Mouse (Mus musculus) kidney, embryonic 15.5 days (tissue): ENCODE results near the gene Ccdc85b. TPM values are rescaled to one million over a fixed set of nuclear protein-coding genes. Genes with fewer than 3 reads are reported as not detected.

Source experiments
- ATAC-seq: fragments of 200-750 bp; cut with Nextera tagmentation; replicated peaks from 2 replicates; pipeline ENCODE4 v1.8.0; 2017; ENCODE audit warnings: moderate TSS enrichment; ENCODE audit not compliant: low FRiP score
- H3K27ac ChIP-seq: fragments of 300-500 bp; sonication (generic); 2 replicates; pipeline ENCODE4 v1.5.1; 2015; ENCODE audit warnings: mild to moderate bottlenecking, inconsistent platforms
- H3K27me3 ChIP-seq: fragments of 300-500 bp; sonication (generic); 2 replicates; pipeline ENCODE4 v1.6.1; 2015; ENCODE audit warnings: inconsistent platforms
- H3K36me3 ChIP-seq: fragments of 300-500 bp; sonication (generic); 2 replicates; pipeline ENCODE4 v1.6.1; 2015; ENCODE audit warnings: inconsistent platforms
- H3K4me1 ChIP-seq: fragments of 300-500 bp; sonication (generic); 2 replicates; pipeline ENCODE4 v1.6.1; 2015; ENCODE audit warnings: inconsistent platforms
- H3K4me2 ChIP-seq: fragments of 300-500 bp; sonication (generic); 2 replicates; pipeline ENCODE4 v1.6.1; 2015; ENCODE audit warnings: moderate library complexity, mild to moderate bottlenecking, inconsistent platforms
- H3K4me3 ChIP-seq: fragments of 300-500 bp; sonication (generic); replicated peaks from 2 replicates; pipeline ENCODE4 v1.5.1; 2015; ENCODE audit warnings: mild to moderate bottlenecking, inconsistent platforms
- H3K9ac ChIP-seq: fragments of 300-500 bp; sonication (generic); 2 replicates; pipeline ENCODE4 v1.6.1; 2015; ENCODE audit warnings: mild to moderate bottlenecking, inconsistent platforms
- H3K9me3 ChIP-seq: fragments of 300-500 bp; sonication (generic); replicated peaks from 2 replicates; pipeline ENCODE4 v1.6.1; 2016; ENCODE audit warnings: inconsistent platforms
- WGBS: fragments of 180-500 bp; shearing (Covaris S2); methylation state at CpG from one replicate; pipeline ENCODE4 v1.1.7; 2015; ENCODE audit warnings: mixed read lengths; 5-methylcytosine and 5-hydroxymethylcytosine counted together
- polyA plus RNA-seq: library from polyadenylated mRNA; unstranded; fragments of >200 nt; fragmentation: Nextera tagmentation; extraction: Ambion mirVana; gene quantifications from 2 replicates; pipeline ENCODE4 v1.2.1, GENCODE M21; 2015

Gene Ccdc85b
- polyA plus RNA-seq, 1 experiment from 2014 or later = 11.3 TPM

- Histone ChIP-seq H3K4me1 (peaks cover 28% of the 10 kb centered on the region), H3K27ac (no peak overlapping the region), H3K4me2 (peak overlapping the region; percentile 98), H3K9me3 (no peaks in the 10 kb centered on the region), H3K36me3 (peaks cover under 1% of the 10 kb centered on the region; the same call in 1 of the 2 replicates), H3K9ac (peak overlapping the region; percentile 40; the same call in 1 of the 2 replicates), H3K4me3 (peak overlapping the region; percentile 58), H3K27me3 (peaks cover 59% of the 10 kb centered on the region)
- WGBS = 5% methylated on average over 36 of the region's 36 CpGs
- ATAC-seq = 0 out of 2 replicates have a peak, but pooled peaks have one; percentile 20
Measured at GRCm38 (mm10) chr19:5448354-5449150, 9.1 kb downstream of the Ccdc85b start.

- H3K9ac ChIP-seq = peak within 1 kb of the TSS; percentile 40
- H3K4me1 ChIP-seq = peaks cover 28% of the 10 kb centered on the region
- no peak within 1 kb of the TSS for H3K27ac ChIP-seq
- H3K27me3 ChIP-seq = peaks cover 59% of the 10 kb centered on the region
- H3K4me2 ChIP-seq = peak within 1 kb of the TSS; percentile 98
- H3K36me3 ChIP-seq = no peaks in the 10 kb centered on the region
- ATAC-seq = peak; percentile 46
- WGBS = under 1% methylated on average over 70 of the region's 70 CpGs
- H3K9me3 ChIP-seq = no peaks in the 10 kb centered on the region
- peak within 1 kb of the TSS; percentile 58 for H3K4me3 ChIP-seq
Measured at GRCm38 (mm10) chr19:5447515-5448353, 10.0 kb downstream of the Ccdc85b start, which contains the start of gene Fosl1. Fosl1 (plus strand) TSS chr19:5447547.

- Histone ChIP-seq H3K27ac (no peak overlapping the region), H3K4me3 (no peak overlapping the region), H3K9ac (no peak overlapping the region), H3K4me1 (peaks cover 28% of the 10 kb centered on the region), H3K9me3 (no peaks in the 10 kb centered on the region), H3K36me3 (no peaks in the 10 kb centered on the region), H3K4me2 (no peak overlapping the region), H3K27me3 (peaks cover 57% of the 10 kb centered on the region)
- 84% methylated on average over 5 of the region's 5 CpGs for WGBS
- ATAC-seq = no peak
Measured at GRCm38 (mm10) chr19:5445747-5446146, 11.9 kb downstream of the Ccdc85b start.

GRCm38 (mm10) chr19:5444954-5445353, 12.7 kb downstream of the Ccdc85b start:
- no peak for ATAC-seq
- Histone ChIP-seq H3K4me3 (no peak overlapping the region; the same call in 1 of the 2 replicates), H3K27ac (no peak overlapping the region), H3K9ac (no peak overlapping the region), H3K9me3 (peaks cover 5% of the 10 kb centered on the region; the same call in 1 of the 2 replicates), H3K4me1 (peaks cover 28% of the 10 kb centered on the region), H3K4me2 (peak overlapping the region; percentile 23; the same call in 1 of the 2 replicates), H3K36me3 (no peaks in the 10 kb centered on the region), H3K27me3 (peaks cover 50% of the 10 kb centered on the region)
- WGBS = 18% methylated on average over 7 of the region's 7 CpGs

- no peaks in the 10 kb centered on the region for H3K36me3 ChIP-seq
- no peak overlapping the region for H3K4me3 ChIP-seq
- ATAC-seq = no peak
- H3K9me3 ChIP-seq = peaks cover 5% of the 10 kb centered on the region; the same call in 1 of the 2 replicates
- H3K27ac ChIP-seq = no peak overlapping the region
- H3K4me2 ChIP-seq = peak overlapping the region; percentile 23; the same call in 1 of the 2 replicates
- H3K4me1 ChIP-seq = peaks cover 28% of the 10 kb centered on the region
- 63% methylated on average over 9 of the region's 9 CpGs for WGBS
- no peak overlapping the region for H3K9ac ChIP-seq
- peaks cover 44% of the 10 kb centered on the region for H3K27me3 ChIP-seq
Measured at GRCm38 (mm10) chr19:5444371-5444908, 13.3 kb downstream of the Ccdc85b start.

GRCm38 (mm10) chr19:5433951-5434350, 23.7 kb downstream of the Ccdc85b start:
- Histone ChIP-seq H3K9me3 (no peaks in the 10 kb centered on the region), H3K9ac (peak overlapping the region; percentile 42; the same call in 1 of the 2 replicates), H3K27ac (peak overlapping the region; percentile 82), H3K4me3 (peak overlapping the region; percentile 41), H3K4me1 (peaks cover 19% of the 10 kb centered on the region), H3K4me2 (peak overlapping the region; percentile 78), H3K27me3 (no peaks in the 10 kb centered on the region), H3K36me3 (no peaks in the 10 kb centered on the region)
- no peak for ATAC-seq
- WGBS = 62% methylated on average over 7 of the region's 7 CpGs

- Histone ChIP-seq H3K4me1 (peaks cover 22% of the 10 kb centered on the region), H3K27ac (peak overlapping the region; percentile 82), H3K4me2 (peak overlapping the region; percentile 78), H3K36me3 (no peaks in the 10 kb centered on the region), H3K27me3 (no peaks in the 10 kb centered on the region), H3K9ac (peak overlapping the region; percentile 42), H3K9me3 (no peaks in the 10 kb centered on the region), H3K4me3 (peak overlapping the region; percentile 41)
- peak; percentile 68 for ATAC-seq
- WGBS = 9% methylated on average over 16 of the region's 16 CpGs
Measured at GRCm38 (mm10) chr19:5432992-5433852, 24.5 kb downstream of the Ccdc85b start.

- Histone ChIP-seq H3K4me3 (no peak overlapping the region), H3K9me3 (no peaks in the 10 kb centered on the region), H3K4me2 (no peak overlapping the region), H3K27ac (0 out of 2 replicates have a peak overlapping the region, but pooled peaks have one; percentile 82), H3K4me1 (peaks cover 29% of the 10 kb centered on the region), H3K27me3 (no peaks in the 10 kb centered on the region), H3K36me3 (peaks cover 4% of the 10 kb centered on the region), H3K9ac (no peak overlapping the region)
- 79% methylated on average over 4 of the region's 4 CpGs for WGBS
- ATAC-seq = no peak
Measured at GRCm38 (mm10) chr19:5431911-5432464, 25.7 kb downstream of the Ccdc85b start.

- ATAC-seq = no peak
- peaks cover 42% of the 10 kb centered on the region for H3K4me1 ChIP-seq
- H3K9me3 ChIP-seq = no peaks in the 10 kb centered on the region
- peaks cover 15% of the 10 kb centered on the region for H3K36me3 ChIP-seq
- H3K4me2 ChIP-seq = no peak overlapping the region
- H3K4me3 ChIP-seq = no peak overlapping the region
- WGBS = 88% methylated on average over 1 of the region's 1 CpGs
- no peak overlapping the region for H3K9ac ChIP-seq
- no peak overlapping the region for H3K27ac ChIP-seq
- no peaks in the 10 kb centered on the region for H3K27me3 ChIP-seq
Measured at GRCm38 (mm10) chr19:5430408-5430807, 27.3 kb downstream of the Ccdc85b start.

GRCm38 (mm10) chr19:5429806-5430205, 27.9 kb downstream of the Ccdc85b start:
- Histone ChIP-seq H3K4me1 (peaks cover 42% of the 10 kb centered on the region), H3K36me3 (peaks cover 15% of the 10 kb centered on the region), H3K9me3 (no peaks in the 10 kb centered on the region), H3K4me2 (no peak overlapping the region), H3K9ac (no peak overlapping the region), H3K27me3 (no peaks in the 10 kb centered on the region), H3K27ac (no peak overlapping the region), H3K4me3 (no peak overlapping the region)
- 72% methylated on average over 8 of the region's 8 CpGs for WGBS
- ATAC-seq = no peak

GRCm38 (mm10) chr19:5429219-5429618, 28.5 kb downstream of the Ccdc85b start:
- Histone ChIP-seq H3K9me3 (no peaks in the 10 kb centered on the region), H3K4me2 (no peak overlapping the region), H3K4me3 (no peak overlapping the region), H3K36me3 (peaks cover 15% of the 10 kb centered on the region), H3K27ac (no peak overlapping the region), H3K27me3 (no peaks in the 10 kb centered on the region), H3K9ac (no peak overlapping the region), H3K4me1 (peaks cover 41% of the 10 kb centered on the region)
- WGBS = 84% methylated on average over 4 of the region's 4 CpGs
- ATAC-seq = no peak
